Mouse (Mus musculus) MEL (cell line): ENCODE results near the gene C1s1. TPM values are rescaled to one million over a fixed set of nuclear protein-coding genes. Genes with fewer than 3 reads are reported as not detected.
"Not testable (repeated sequence)": the region's sequence is repeated elsewhere in the genome, so short reads cannot be mapped to it uniquely, and the experiment has no call there.

Experiments
- DNase-seq: peaks from one replicate; pipeline ENCODE4 v3.0.0; 2011; ENCODE audit warnings: low read depth, low spot score
- H3K27ac ChIP-seq: 2 replicates; pipeline ENCODE4 v1.5.1; 2012; ENCODE audit warnings: low read depth, mild to moderate bottlenecking, control low read depth, low read length, moderate library complexity; ENCODE audit not compliant: control insufficient read depth
- H3K27me3 ChIP-seq, 2 experiments: fragments of 150-350 bp in 1 of 2; sonication (generic) in 1 of 2; 2 replicates each; pipeline ENCODE4 v1.6.1; 2012; ENCODE audit warnings: low read length in 2 of 2, mild to moderate bottlenecking in 2 of 2, improper control_type of control experiment in 1 of 2, moderate library complexity in 1 of 2; ENCODE audit not compliant: insufficient read depth in 2 of 2, control insufficient read depth in 1 of 2
- H3K36me3 ChIP-seq, 2 experiments: 2 replicates each; pipeline ENCODE4 v1.6.1; 2012 to 2014; ENCODE audit warnings: low read length in 2 of 2, improper control_type of control experiment in 1 of 2, inconsistent platforms in 1 of 2, mild to moderate bottlenecking in 1 of 2; ENCODE audit not compliant: insufficient read depth in 2 of 2, control insufficient read depth in 1 of 2
- H3K4me1 ChIP-seq, 2 experiments: fragments of 150-350 bp in 1 of 2; sonication (generic) in 1 of 2; 2 replicates each; pipeline ENCODE4 v1.6.1; 2012; ENCODE audit warnings: low read length in 2 of 2, improper control_type of control experiment in 1 of 2, mild to moderate bottlenecking in 1 of 2; ENCODE audit not compliant: insufficient read depth in 2 of 2, control insufficient read depth in 1 of 2
- H3K4me3 ChIP-seq, 2 experiments: fragments of 150-350 bp in 1 of 2; sonication (generic) in 1 of 2; 2 replicates each; pipeline ENCODE4 v1.5.1; 2012; ENCODE audit warnings: low read depth in 2 of 2, low read length in 2 of 2, mild to moderate bottlenecking in 2 of 2, moderate library complexity in 2 of 2, control low read depth in 1 of 2, improper control_type of control experiment in 1 of 2; ENCODE audit not compliant: control insufficient read depth in 1 of 2, insufficient read depth in 1 of 2
- H3K79me2 ChIP-seq: 2 replicates; pipeline ENCODE4 v1.6.1; 2012; ENCODE audit warnings: mild to moderate bottlenecking, low read length, moderate library complexity; ENCODE audit not compliant: control insufficient read depth, poor library complexity, insufficient read depth
- H3K9ac ChIP-seq: 2 replicates; pipeline ENCODE4 v1.6.1; 2012; ENCODE audit warnings: low read depth, mild to moderate bottlenecking, control low read depth, low read length, moderate library complexity; ENCODE audit not compliant: control insufficient read depth, poor library complexity, severe bottlenecking
- H3K9me3 ChIP-seq: fragments of 150-350 bp; sonication (generic); replicated peaks from 2 replicates; pipeline ENCODE4 v1.6.1; 2012; ENCODE audit warnings: mild to moderate bottlenecking, low read length, improper control_type of control experiment, moderate library complexity; ENCODE audit not compliant: insufficient read depth
- BHLHE40 ChIP-seq: IDR thresholded peaks from 2 replicates; pipeline ENCODE4 v1.6.1; 2012; ENCODE audit warnings: low read depth, mild to moderate bottlenecking, inconsistent platforms, low read length, improper control_type of control experiment, borderline replicate concordance
- ELF1 ChIP-seq: IDR thresholded peaks from 2 replicates; pipeline ENCODE4 v1.6.1; 2014; ENCODE audit warnings: low read depth, mild to moderate bottlenecking, inconsistent platforms, low read length, improper control_type of control experiment, moderate library complexity
- EP300 ChIP-seq, 2 experiments: IDR thresholded peaks; 2 replicates each; pipeline ENCODE4 v1.6.1; 2011; ENCODE audit warnings: improper control_type of control experiment in 2 of 2, low read length in 2 of 2, low read depth in 1 of 2, mild to moderate bottlenecking in 1 of 2
- ETS1 ChIP-seq: IDR thresholded peaks from 2 replicates; pipeline ENCODE4 v1.6.1; 2012; ENCODE audit warnings: low read depth, mild to moderate bottlenecking, inconsistent platforms, low read length, improper control_type of control experiment, moderate library complexity
- GATA1 ChIP-seq: IDR thresholded peaks from 2 replicates; pipeline ENCODE4 v1.6.1; 2011; ENCODE audit warnings: low read depth, low read length, improper control_type of control experiment
- JUND ChIP-seq: IDR thresholded peaks from 2 replicates; pipeline ENCODE4 v1.6.1; 2011; ENCODE audit warnings: low read depth, mild to moderate bottlenecking, improper control_type of control experiment, low read length
- KAT2A ChIP-seq: conservative IDR thresholded peaks from 2 replicates; pipeline ENCODE4 v1.6.1; 2012; ENCODE audit warnings: low read depth, low read length, improper control_type of control experiment, inconsistent platforms
- MAFK ChIP-seq: IDR thresholded peaks from 2 replicates; pipeline ENCODE4 v1.6.1; 2011; ENCODE audit warnings: low read depth, mild to moderate bottlenecking, low read length, improper control_type of control experiment, borderline replicate concordance
- MEF2A ChIP-seq: IDR thresholded peaks from 2 replicates; pipeline ENCODE4 v1.6.1; 2014; ENCODE audit warnings: low read depth, mild to moderate bottlenecking, inconsistent platforms, low read length, improper control_type of control experiment; ENCODE audit not compliant: poor library complexity, insufficient replicate concordance, severe bottlenecking; ENCODE audit errors: extremely low read depth
- MXI1 ChIP-seq: IDR thresholded peaks from 2 replicates; pipeline ENCODE4 v1.6.1; 2011; ENCODE audit warnings: mild to moderate bottlenecking, low read depth, low read length, improper control_type of control experiment
- MYC ChIP-seq: IDR thresholded peaks from 2 replicates; pipeline ENCODE4 v1.6.1; 2011; ENCODE audit warnings: low read depth, mild to moderate bottlenecking, low read length, improper control_type of control experiment, moderate library complexity
- NELFE ChIP-seq: IDR thresholded peaks from 2 replicates; pipeline ENCODE4 v1.6.1; 2011; ENCODE audit warnings: low read depth, low read length, improper control_type of control experiment
- NRF1 ChIP-seq: IDR thresholded peaks from 2 replicates; pipeline ENCODE4 v1.6.1; 2014; ENCODE audit warnings: low read depth, mild to moderate bottlenecking, inconsistent platforms, low read length, improper control_type of control experiment, moderate library complexity; ENCODE audit not compliant: poor library complexity, insufficient read depth, severe bottlenecking
- RCOR1 ChIP-seq: IDR thresholded peaks from 2 replicates; pipeline ENCODE4 v1.6.1; 2012; ENCODE audit warnings: low read depth, mild to moderate bottlenecking, inconsistent platforms, low read length, improper control_type of control experiment
- SMC3 ChIP-seq: IDR thresholded peaks from 2 replicates; pipeline ENCODE4 v1.6.1; 2011; ENCODE audit warnings: low read depth, low read length, improper control_type of control experiment
- TBP ChIP-seq: IDR thresholded peaks from 2 replicates; pipeline ENCODE4 v1.8.0; 2011; ENCODE audit warnings: low read depth, low read length, improper control_type of control experiment
- USF1 ChIP-seq: IDR thresholded peaks from 2 replicates; pipeline ENCODE4 v1.6.1; 2014; ENCODE audit warnings: low read depth, mild to moderate bottlenecking, inconsistent platforms, low read length, improper control_type of control experiment, moderate library complexity
- USF2 ChIP-seq, 2 experiments: IDR thresholded peaks; 2 replicates each; pipeline ENCODE4 v1.6.1; 2011 to 2012; ENCODE audit warnings: improper control_type of control experiment in 2 of 2, low read length in 2 of 2, borderline replicate concordance in 1 of 2, inconsistent platforms in 1 of 2, low read depth in 1 of 2, mild to moderate bottlenecking in 1 of 2; ENCODE audit not compliant: insufficient read depth in 1 of 2
- ZNF384 ChIP-seq: IDR thresholded peaks from 2 replicates; pipeline ENCODE4 v1.6.1; 2012; ENCODE audit warnings: low read depth, mild to moderate bottlenecking, inconsistent platforms, low read length, improper control_type of control experiment
- polyA plus RNA-seq, 2 experiments: library from polyadenylated mRNA; stranded (reverse) in 1 of 2; unstranded in 1 of 2; fragments of >175 nt in 1 of 2; fragments of >200 nt in 1 of 2; gene quantifications; 2 replicates each; pipeline versions ENCODE4 v1.2.1 to v1.2.4; 2012; ENCODE audit warnings: low replicate concordance in 2 of 2, low read depth in 1 of 2; ENCODE audit not compliant: insufficient read length in 2 of 2, insufficient read depth in 1 of 2, missing spikeins in 1 of 2
- total RNA-seq: library from RNA; depleted of rRNA; stranded (reverse); fragments of 300-350 nt; gene quantifications from 2 replicates; pipeline ENCODE4 v1.2.3, GENCODE M21; 2012

The C1s1 gene
- total and polyA plus RNA-seq, 3 experiments = 0.46 to 1.5 TPM; not detected in 1

DNA sequence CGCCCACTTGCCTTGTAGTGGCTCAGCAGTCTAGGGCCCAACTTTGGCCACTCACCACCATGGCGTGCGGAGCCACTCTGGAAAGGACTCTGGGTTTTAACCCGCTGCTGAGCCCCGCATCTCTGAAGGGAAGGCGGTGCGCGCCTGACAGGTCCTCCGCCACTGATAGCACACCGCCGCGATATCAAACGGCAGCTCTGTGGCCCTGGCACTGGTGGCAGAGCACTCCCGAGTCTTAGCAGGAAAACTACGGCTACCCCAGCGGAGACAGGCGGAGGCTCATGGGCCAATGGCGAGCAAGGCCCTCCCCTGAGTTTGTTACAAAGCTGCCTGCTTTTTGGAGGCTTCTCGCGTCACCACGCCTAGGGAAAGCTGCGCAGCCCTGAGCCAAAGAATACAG, 10.6 kb upstream of the C1s1 start:
- DNase-seq = no peak
- no peaks in the 10 kb centered on the region for H3K9me3 ChIP-seq
- TF ChIP-seq MYC (no peak), USF2 (IDR thresholded peaks at IDR 0.05; ENCODE audit: borderline replicate concordance in 1 of 2, insufficient read depth in 1 of 2, low read depth in 1 of 2, low read length in 2 of 2) (no peak), USF1 (no peak), NRF1 (no peak), BHLHE40 (no peak), RCOR1 (no peak), ETS1 (no peak)
- no peak overlapping the region for H3K9ac ChIP-seq
- peaks cover 0 to 2% of the 10 kb centered on the region in 2 experiments; a peak in 2 of 4 replicates for H3K27me3 ChIP-seq
- no peaks in the 10 kb centered on the region for H3K36me3 ChIP-seq
- H3K4me1 ChIP-seq = no peaks in the 10 kb centered on the region
- H3K4me3 ChIP-seq = no peak overlapping the region
- H3K79me2 ChIP-seq = no peaks in the 10 kb centered on the region
- H3K27ac ChIP-seq = no peak overlapping the region

DNA sequence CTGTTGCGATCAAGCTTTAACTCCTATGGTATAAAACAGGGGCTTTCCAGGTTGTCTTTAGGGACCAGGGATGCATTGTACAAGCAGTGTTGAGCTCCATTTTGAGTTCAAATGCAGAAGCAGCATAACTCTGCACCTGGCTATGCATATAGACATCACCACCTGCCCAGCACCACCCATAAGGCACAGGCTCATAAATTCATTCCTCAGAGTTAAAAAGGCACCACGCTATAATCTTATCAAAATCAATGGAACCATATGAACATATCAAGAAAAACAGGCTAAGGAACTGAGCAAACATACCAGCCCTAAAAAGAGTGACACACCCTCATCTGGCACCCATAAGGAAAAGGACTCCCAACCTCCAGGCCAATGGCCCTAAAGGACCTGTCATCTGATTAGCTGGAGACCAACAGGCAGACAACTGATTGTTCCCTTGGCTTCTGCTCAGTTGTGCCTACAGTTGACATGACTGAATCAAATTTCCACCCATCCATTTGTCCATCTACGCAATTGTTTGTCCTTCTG, 6.9 kb upstream of the C1s1 start:
- TF ChIP-seq USF2 (IDR thresholded peaks at IDR 0.05; ENCODE audit: borderline replicate concordance in 1 of 2, insufficient read depth in 1 of 2, low read depth in 1 of 2, low read length in 2 of 2) (no peak), ZNF384 (no peak), TBP (no peak), NRF1 (no peak), MEF2A (no peak), GATA1 (no peak), ELF1 (no peak), JUND (no peak), MAFK (no peak), RCOR1 (no peak), NELFE (no peak), MXI1 (no peak), KAT2A (no peak), EP300 (IDR thresholded peaks at IDR 0.05; ENCODE audit: low read depth in 1 of 2, low read length in 2 of 2) (no peak), SMC3 (no peak)
- H3K27ac ChIP-seq = no peak overlapping the region
- DNase-seq = no peak
- no peak overlapping the region for H3K9ac ChIP-seq
- no peaks in the 10 kb centered on the region for H3K36me3 ChIP-seq
- no peaks in the 10 kb centered on the region for H3K9me3 ChIP-seq
- no peaks in the 10 kb centered on the region for H3K79me2 ChIP-seq
- peaks cover 0 to 2% of the 10 kb centered on the region in 2 experiments; a peak in 1 of 4 replicates for H3K27me3 ChIP-seq
- no peak overlapping the region for H3K4me3 ChIP-seq
- no peaks in the 10 kb centered on the region for H3K4me1 ChIP-seq

DNA sequence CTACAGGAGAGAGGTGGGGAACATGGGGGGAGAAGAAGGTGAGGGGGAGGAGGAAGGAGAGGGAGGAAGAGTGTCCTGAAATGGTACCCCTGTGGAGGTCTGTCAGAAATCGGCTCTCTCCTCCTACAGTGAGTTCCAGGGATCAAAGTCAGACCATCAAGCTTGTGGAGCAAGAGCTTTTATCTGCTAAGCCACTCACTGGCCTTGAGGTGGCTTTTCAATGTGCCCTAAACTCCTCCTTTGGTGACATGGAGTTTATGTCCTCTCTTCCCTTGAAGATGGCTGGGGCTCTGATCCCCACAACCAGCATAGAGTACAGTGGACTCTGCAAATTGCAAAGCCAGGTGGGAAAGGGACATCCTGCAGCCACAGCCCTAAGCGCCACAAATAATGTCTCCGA, 5.8 kb upstream of the C1s1 start:
- H3K9me3 ChIP-seq, DNase-seq, H3K27ac ChIP-seq, H3K4me3 ChIP-seq, H3K4me1 ChIP-seq, H3K36me3 ChIP-seq, H3K79me2 ChIP-seq, H3K27me3 ChIP-seq, H3K9ac ChIP-seq: not testable (repeated sequence)
